Mouse (Mus musculus): ENCODE results near the gene Terf2.
"Not testable (repeated sequence)": the region's sequence is repeated elsewhere in the genome, so short reads cannot be mapped to it uniquely, and the experiment has no call there.

The Terf2 gene

GRCm38 (mm10) chr8:107114150-107115007 is 18.0 kb upstream of the Terf2 start:
- DNase-seq (ENCODE audit: low spot score) = no peak

DNA sequence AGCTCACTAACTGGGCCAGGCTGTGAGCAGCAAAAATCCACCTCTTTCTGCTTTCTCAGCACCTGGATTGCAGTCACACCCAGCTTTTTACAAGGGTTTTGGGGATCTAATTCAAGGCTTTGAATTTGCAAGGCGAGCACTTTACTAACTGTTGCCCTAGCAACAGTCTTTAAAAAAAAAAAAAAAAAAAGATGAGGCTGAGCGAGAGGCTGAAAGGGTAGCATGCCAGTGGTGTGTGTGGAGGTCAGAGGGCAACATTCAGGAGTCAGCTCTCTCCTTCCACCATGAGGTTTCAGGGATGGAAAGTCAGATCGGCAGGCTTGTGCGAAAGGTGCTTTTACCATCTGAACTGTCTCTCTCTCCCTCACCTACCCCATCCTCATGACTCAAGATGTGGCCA is 16.9 kb upstream of the Terf2 start:
- DNase-seq (ENCODE audit: low spot score) = no peak

GRCm38 (mm10) chr8:107111340-107112105 is 15.2 kb upstream of the Terf2 start:
- DNase-seq (ENCODE audit: low spot score) = no peak

- DNase-seq (ENCODE audit: low spot score) = no peak
Observed at GRCm38 (mm10) chr8:107110629-107111330, 14.4 kb upstream of the Terf2 start.

GRCm38 (mm10) chr8:107109816-107110435 is 13.6 kb upstream of the Terf2 start:
- DNase-seq (ENCODE audit: low spot score) = no peak

DNA sequence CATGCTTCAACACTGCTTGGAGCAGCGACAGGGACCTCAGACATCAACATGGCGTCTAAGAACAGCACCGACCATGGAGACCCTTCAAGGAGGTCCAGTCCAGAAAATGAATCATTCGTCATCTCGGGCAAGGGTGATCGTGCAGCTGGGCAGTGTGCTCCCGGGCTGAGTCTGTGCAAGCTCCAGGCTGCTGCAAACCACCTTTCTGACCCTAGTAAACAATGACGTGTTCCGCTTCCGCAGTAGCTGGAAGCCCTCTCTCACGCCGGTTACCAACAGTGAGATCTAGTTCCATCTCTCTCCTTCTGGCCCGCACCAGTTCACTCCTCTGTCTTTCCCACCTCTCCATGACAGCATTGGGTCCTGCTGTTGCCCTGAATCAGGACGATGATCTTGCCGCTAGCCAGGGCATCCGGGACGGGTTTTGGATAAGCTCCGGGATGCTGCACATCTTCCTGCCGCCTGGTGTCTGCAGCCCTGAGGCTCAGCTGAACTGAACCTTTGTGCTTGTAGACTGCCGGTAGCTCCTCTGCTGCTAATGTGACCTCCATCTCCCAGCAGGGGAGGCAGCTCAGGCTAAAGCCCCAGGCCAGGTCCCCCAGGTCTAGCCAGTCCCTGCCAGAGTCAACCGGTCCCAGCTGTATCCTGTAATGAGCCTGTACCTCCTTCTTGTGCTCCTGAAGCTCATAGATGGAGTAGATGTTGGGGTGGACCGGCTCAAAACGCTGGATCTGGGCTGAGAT is 12.8 kb upstream of the Terf2 start:
- DNase-seq (ENCODE audit: low spot score) = no peak

DNA sequence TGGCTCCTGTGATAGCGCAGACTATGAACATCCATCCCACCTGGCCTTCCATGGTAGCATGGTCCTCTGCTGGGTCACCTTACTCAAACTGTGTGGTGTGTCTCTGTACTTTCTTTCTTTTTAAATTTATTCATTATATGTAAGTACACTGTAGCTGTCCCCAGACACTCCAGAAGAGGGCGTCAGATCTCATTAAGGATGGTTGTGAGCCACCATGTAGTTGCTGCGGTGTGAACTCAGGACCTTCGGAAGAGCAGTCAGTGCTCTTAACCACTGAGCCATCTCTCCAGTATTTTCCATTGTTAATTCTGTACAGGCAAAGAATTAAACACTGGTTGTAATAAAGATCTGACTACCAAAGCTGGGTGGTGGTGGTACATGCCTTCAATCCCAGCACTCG is 11.7 kb upstream of the Terf2 start:
- not testable (repeated sequence) for DNase-seq (ENCODE audit: low spot score)

DNA sequence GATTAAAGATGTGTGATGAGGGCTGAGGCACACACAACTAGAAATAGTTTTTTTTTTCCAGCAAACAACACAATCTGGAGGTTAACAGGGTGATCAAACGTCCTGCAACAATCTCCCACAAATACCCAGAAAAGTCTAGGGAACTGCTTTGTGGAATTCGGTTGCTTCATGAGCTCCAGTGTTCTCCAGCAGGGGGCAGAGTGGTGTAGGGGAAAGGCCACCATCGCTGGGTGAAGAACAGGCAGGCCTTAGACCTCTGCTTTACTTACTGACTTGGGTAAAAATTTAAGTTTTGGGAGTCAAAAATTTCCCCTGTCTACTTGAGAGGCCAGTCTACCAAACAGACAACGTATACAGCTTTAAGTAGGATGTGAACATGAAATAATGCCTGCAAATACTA is 8.2 kb upstream of the Terf2 start:
- peak; percentile 73 for DNase-seq (ENCODE audit: low spot score)

- DNase-seq (ENCODE audit: low spot score) = no peak
Observed at GRCm38 (mm10) chr8:107100635-107101034, 4.3 kb upstream of the Terf2 start.

DNA sequence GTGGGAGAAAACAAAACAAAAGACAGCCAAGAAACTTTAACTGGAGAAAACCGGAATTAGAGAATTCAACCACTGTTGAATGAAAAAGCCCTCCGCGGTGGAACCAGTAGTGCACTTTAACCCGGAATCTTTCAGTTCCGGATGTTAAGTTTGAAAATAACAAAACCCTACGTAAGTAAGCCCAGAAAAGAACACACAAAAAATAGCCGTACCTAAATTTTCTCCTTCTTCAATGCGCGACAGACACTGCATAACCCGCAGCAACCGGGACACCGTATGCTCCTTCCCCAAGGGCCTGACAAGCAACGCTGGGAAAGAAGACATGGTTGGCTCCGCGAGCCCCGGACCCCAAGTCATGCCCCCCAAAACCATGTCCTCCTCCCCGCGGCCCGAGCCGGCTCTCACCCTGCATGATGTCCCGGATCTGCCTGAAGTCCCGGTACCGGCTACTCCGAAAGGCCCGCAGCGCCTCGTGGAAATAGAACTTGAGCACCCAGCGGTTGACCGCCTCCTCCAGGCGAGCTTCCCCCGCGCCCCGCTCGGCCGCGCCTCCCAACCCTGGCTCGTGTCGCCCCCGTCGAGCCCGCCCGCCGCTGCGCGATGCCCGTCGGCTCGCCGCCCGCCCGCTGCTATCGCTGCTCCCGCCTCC is 506 bp downstream of the Terf2 start:
- no peak for DNase-seq (ENCODE audit: low spot score)

DNA sequence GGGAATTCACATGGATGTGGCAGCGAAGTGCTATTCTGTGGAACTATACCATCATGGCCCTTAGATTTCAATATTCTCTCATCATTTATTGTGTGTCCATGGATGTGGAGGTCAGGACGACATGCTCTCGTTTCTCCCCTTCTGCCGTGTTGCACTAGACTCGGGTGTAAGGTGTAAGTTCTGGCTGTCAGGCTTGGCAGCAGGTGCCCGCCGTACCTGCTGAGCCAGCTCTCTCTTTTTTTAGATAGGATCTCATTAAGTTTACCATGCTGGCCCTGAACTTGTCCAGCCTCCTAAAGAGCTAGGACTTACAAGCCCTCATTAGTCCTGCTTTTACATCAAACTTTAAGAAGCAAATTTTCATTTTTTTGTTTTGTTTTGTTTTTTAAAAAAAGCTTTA is 5.8 kb downstream of the Terf2 start:
- DNase-seq (ENCODE audit: low spot score) = no peak

- DNase-seq (ENCODE audit: low spot score) = no peak
Observed at GRCm38 (mm10) chr8:107088526-107089063, 7.8 kb downstream of the Terf2 start.

DNA sequence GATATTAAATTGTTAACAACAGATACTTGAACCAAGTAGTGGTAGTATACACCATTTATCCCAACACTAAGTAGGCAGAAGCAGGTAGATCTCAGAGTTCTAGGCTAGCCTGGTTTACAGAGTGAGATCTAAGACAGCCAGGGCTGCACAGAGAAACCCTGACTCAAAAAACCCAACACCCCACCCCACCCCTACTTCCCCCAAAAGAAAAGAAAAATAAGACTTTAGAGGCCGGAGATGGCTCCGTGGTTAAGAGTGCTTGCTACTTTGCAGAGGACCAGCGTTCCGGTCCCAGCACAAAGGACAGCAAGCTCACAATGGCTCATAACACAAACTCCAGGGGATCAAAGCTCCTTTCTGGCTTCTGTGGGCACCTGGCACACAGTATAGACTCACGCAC is 10.3 kb downstream of the Terf2 start:
- no peak for DNase-seq (ENCODE audit: low spot score)

DNA sequence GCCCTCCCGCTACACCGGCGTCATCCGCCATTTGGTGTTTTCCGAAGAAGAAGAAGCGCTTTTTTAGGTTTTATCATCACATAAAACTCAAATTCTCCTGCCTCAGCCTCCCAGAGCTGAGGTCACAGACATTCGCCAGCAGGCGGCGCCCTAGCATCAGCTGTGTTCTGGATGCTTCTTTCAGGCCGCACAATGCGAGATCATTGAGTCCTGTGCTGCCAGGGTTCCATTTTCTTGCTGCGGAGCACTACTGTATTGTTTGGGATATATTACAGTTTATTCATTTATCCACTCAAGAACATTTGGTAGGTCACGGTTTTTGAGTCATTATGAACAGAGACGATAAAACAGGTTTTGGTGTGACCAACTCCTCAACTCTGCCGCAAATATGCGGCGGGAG is 11.0 kb downstream of the Terf2 start:
- DNase-seq (ENCODE audit: low spot score) = no peak

DNA sequence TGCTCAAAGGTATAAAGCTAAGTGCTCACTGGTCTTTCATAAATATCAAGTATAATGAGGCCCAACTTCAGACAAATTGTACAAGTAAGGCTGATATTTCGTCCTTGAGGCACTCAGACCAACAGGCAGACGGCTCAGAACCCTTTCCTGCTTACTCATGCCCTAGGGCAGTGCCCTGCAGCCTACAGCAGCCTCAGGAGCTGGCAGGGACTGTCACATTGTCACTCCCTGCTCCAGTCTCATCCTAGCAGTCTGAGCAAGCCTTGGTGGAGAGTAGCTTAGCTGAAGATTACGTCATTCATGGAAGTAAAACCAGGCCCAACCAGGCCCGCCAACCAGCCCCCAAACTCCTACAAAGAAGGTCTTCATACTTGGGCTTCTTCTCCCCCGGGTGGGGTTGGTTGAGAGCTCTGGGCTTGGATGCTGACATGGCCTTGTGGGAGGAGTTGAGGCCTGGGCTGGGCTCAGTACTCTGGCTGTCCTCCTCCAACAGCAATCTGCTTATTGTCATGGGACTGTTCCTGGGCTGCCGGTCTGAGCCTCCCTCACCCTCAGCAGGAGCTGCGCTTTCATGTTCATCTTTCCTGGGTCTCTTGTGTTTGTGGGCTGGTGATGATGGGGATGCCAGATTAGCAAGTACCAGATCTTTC is 20.0 kb downstream of the Terf2 start:
- no peak for DNase-seq (ENCODE audit: low spot score)

DNA sequence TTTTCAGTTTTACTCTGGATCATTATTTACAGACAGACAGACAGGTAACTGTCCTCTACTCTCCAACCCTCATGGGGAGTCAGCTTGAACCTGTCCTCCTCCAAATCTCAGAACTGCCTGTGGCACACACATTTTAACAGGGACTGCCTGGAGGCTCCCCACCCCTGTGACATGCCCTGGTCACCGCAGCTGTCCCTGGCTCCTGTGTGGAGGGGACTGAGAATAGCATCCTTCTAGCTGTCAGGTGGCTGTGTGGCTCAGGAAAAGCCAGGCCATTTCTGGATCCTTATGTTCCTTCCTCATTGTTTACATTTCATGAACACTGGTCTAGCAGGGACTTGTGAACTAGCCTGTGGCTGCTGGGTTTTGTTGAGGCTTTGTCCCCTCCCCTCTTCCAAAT is 22.2 kb downstream of the Terf2 start:
- DNase-seq (ENCODE audit: low spot score) = no peak

DNA sequence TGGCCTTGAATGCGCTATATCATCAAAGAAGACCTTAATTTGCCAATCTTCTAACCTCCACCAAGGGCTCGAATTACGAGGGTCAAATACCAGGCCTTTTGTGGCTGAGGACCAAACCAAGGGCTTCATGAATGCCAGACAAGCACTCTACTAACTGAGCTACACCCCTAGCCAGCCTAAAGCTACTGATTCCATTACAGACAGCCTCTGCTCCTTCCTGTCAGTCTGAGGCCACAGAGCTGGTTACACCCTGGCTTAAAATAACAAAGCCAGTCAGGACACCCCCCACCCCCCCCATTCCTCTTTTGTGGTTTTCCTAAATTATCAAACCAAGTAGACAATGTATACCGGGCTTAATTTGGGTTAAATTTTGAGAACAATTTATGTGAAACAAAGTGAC is 22.6 kb downstream of the Terf2 start:
- DNase-seq (ENCODE audit: low spot score) = no peak

GRCm38 (mm10) chr8:107065511-107066496 is 30.5 kb downstream of the Terf2 start, which contains the start of gene Tmed6:
TSS of gene Tmed6 (minus strand) at chr8:107065644.
- DNase-seq (ENCODE audit: low spot score) = no peak

DNA sequence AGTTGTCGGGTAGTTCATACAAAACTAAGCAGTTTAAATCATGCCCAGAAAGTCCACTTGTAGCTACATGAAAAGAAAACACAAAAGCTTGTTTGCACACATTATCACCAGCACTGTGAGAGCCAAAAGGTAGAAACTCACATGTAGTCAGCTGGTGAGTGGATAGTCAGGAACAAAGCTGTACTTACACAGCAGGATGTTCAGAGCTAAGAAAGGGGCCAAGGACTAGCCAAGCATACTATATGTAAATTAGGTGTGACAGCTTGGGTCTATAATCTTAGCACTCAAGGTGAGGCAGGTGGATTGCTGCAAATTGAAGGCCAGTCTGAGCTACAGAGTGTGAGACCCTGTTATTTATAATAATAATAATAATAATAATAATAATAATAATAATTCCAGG is 33.7 kb downstream of the Terf2 start:
- no peak for DNase-seq (ENCODE audit: low spot score)
